Mouse (Mus musculus) neural tube, embryonic 15.5 days (tissue): Measurements from ENCODE around the gene BC107364. TPM values are rescaled to one million over a fixed set of nuclear protein-coding genes. Genes with fewer than 3 reads are reported as not detected.
"Not testable (repeated sequence)": the region's sequence is repeated elsewhere in the genome, so short reads cannot be mapped to it uniquely, and the experiment has no call there.

Source experiments
- ATAC-seq: fragments of 200-750 bp; cut with Nextera tagmentation; 2 replicates; pipeline ENCODE4 v1.8.0; 2017; ENCODE audit warnings: mild to moderate bottlenecking, moderate TSS enrichment, moderate library complexity; ENCODE audit not compliant: low FRiP score
- H3K27ac ChIP-seq: fragments of 300-500 bp; sonication (generic); replicated peaks from 2 replicates; pipeline ENCODE4 v1.5.1; 2015; ENCODE audit warnings: mild to moderate bottlenecking, inconsistent platforms
- H3K27me3 ChIP-seq: fragments of 300-500 bp; sonication (generic); replicated peaks from 2 replicates; pipeline ENCODE4 v1.6.1; 2015; ENCODE audit warnings: inconsistent platforms
- H3K36me3 ChIP-seq: fragments of 300-500 bp; sonication (generic); 2 replicates; pipeline ENCODE4 v1.6.1; 2015; ENCODE audit warnings: inconsistent platforms
- H3K4me1 ChIP-seq: fragments of 300-500 bp; sonication (generic); 2 replicates; pipeline ENCODE4 v1.6.1; 2015; ENCODE audit warnings: inconsistent platforms
- H3K4me2 ChIP-seq: fragments of 300-500 bp; sonication (generic); 2 replicates; pipeline ENCODE4 v1.6.1; 2015; ENCODE audit warnings: inconsistent platforms, mild to moderate bottlenecking, moderate library complexity
- H3K4me3 ChIP-seq: fragments of 300-500 bp; sonication (generic); replicated peaks from 2 replicates; pipeline ENCODE4 v1.5.1; 2015; ENCODE audit warnings: mild to moderate bottlenecking, inconsistent platforms
- H3K9ac ChIP-seq: fragments of 300-500 bp; sonication (generic); replicated peaks from 2 replicates; pipeline ENCODE4 v1.6.1; 2015; ENCODE audit warnings: mild to moderate bottlenecking, inconsistent platforms
- H3K9me3 ChIP-seq: fragments of 300-500 bp; sonication (generic); replicated peaks from 2 replicates; pipeline ENCODE4 v1.6.1; 2016; ENCODE audit warnings: inconsistent platforms
- WGBS: fragments of 180-500 bp; shearing (Covaris S2); methylation state at CpG from one replicate; pipeline ENCODE4 v1.1.7; 2015; ENCODE audit warnings: mixed read lengths; 5-methylcytosine and 5-hydroxymethylcytosine counted together
- polyA plus RNA-seq: library from polyadenylated mRNA; unstranded; fragments of >200 nt; fragmentation: Nextera tagmentation; extraction: Ambion mirVana; gene quantifications from 2 replicates; pipeline ENCODE4 v1.2.1, GENCODE M21; 2015

Gene BC107364
- polyA plus RNA-seq, 1 experiment from 2014 or later, result not detected

GRCm38 (mm10) chr3:96417850-96418815, 34.0 kb downstream of the BC107364 start:
- H3K4me3 ChIP-seq, result no peak overlapping the region
- no peaks in the 10 kb centered on the region for H3K9me3 ChIP-seq
- H3K4me1 ChIP-seq, result peaks cover 3% of the 10 kb centered on the region; the same call in 1 of the 2 replicates
- 70% methylated on average over 7 of the region's 7 CpGs for WGBS
- no peaks in the 10 kb centered on the region for H3K27me3 ChIP-seq
- no peak overlapping the region for H3K9ac ChIP-seq
- no peaks in the 10 kb centered on the region for H3K36me3 ChIP-seq
- H3K27ac ChIP-seq, result no peak overlapping the region
- ATAC-seq, result no peak
- H3K4me2 ChIP-seq, result no peak overlapping the region

GRCm38 (mm10) chr3:96416595-96416994, 35.5 kb downstream of the BC107364 start:
- Histone ChIP-seq H3K9ac (no peak overlapping the region), H3K4me2 (no peak overlapping the region), H3K27ac (no peak overlapping the region), H3K27me3 (0 out of 2 replicates have a peak, but pooled peaks cover under 1% of the 10 kb centered on the region), H3K9me3 (no peaks in the 10 kb centered on the region), H3K36me3 (no peaks in the 10 kb centered on the region), H3K4me3 (no peak overlapping the region), H3K4me1 (peaks cover 3% of the 10 kb centered on the region; the same call in 1 of the 2 replicates)
- no peak for ATAC-seq
- 94% methylated on average over 6 of the region's 6 CpGs for whole genome bisulfite sequencing

GRCm38 (mm10) chr3:96416056-96416455, 36.0 kb downstream of the BC107364 start:
- Histone ChIP-seq H3K27me3 (peaks cover 6% of the 10 kb centered on the region), H3K4me1 (peaks cover 3% of the 10 kb centered on the region; the same call in 1 of the 2 replicates), H3K9me3 (no peaks in the 10 kb centered on the region), H3K36me3 (no peaks in the 10 kb centered on the region), H3K9ac (no peak overlapping the region), H3K4me3 (no peak overlapping the region), H3K27ac (no peak overlapping the region), H3K4me2 (no peak overlapping the region)
- WGBS, result 97% methylated on average over 2 of the region's 2 CpGs
- no peak for ATAC-seq

GRCm38 (mm10) chr3:96414951-96415327, 37.2 kb downstream of the BC107364 start:
- 0 out of 2 replicates have a peak, but pooled peaks have one; percentile 3 for ATAC-seq
- WGBS, result 38% methylated on average over 7 of the region's 7 CpGs
- peaks cover 3% of the 10 kb centered on the region; the same call in 1 of the 2 replicates for H3K4me1 ChIP-seq
- no peaks in the 10 kb centered on the region for H3K9me3 ChIP-seq
- peak overlapping the region; percentile 88 for H3K4me2 ChIP-seq
- peaks cover 17% of the 10 kb centered on the region for H3K27me3 ChIP-seq
- peak overlapping the region; percentile 64 for H3K4me3 ChIP-seq
- H3K9ac ChIP-seq, result no peak overlapping the region; the same call in 1 of the 2 replicates
- no peaks in the 10 kb centered on the region for H3K36me3 ChIP-seq
- peak overlapping the region; percentile 87; the same call in 1 of the 2 replicates for H3K27ac ChIP-seq

GRCm38 (mm10) chr3:96414126-96414950, 37.8 kb downstream of the BC107364 start:
- Histone ChIP-seq H3K4me1 (peaks cover 8% of the 10 kb centered on the region; the same call in 1 of the 2 replicates), H3K27ac (peak overlapping the region; percentile 87), H3K27me3 (peaks cover 23% of the 10 kb centered on the region), H3K36me3 (no peaks in the 10 kb centered on the region), H3K9ac (peak overlapping the region; percentile 81), H3K4me3 (peak overlapping the region; percentile 64), H3K9me3 (no peaks in the 10 kb centered on the region), H3K4me2 (peak overlapping the region; percentile 88)
- ATAC-seq, result peak; percentile 92
- whole genome bisulfite sequencing, result under 1% methylated on average over 64 of the region's 64 CpGs

GRCm38 (mm10) chr3:96413581-96414125, 38.5 kb downstream of the BC107364 start:
- no peak for ATAC-seq
- H3K36me3 ChIP-seq, result no peaks in the 10 kb centered on the region
- H3K4me1 ChIP-seq, result peaks cover 8% of the 10 kb centered on the region; the same call in 1 of the 2 replicates
- 56% methylated on average over 9 of the region's 9 CpGs for WGBS
- H3K9me3 ChIP-seq, result no peaks in the 10 kb centered on the region
- peak overlapping the region; percentile 64 for H3K4me3 ChIP-seq
- H3K4me2 ChIP-seq, result peak overlapping the region; percentile 88
- peak overlapping the region; percentile 81; the same call in 1 of the 2 replicates for H3K9ac ChIP-seq
- no peak overlapping the region; the same call in 1 of the 2 replicates for H3K27ac ChIP-seq
- peaks cover 29% of the 10 kb centered on the region for H3K27me3 ChIP-seq

- Histone ChIP-seq H3K9me3 (no peaks in the 10 kb centered on the region), H3K4me3 (no peak overlapping the region), H3K9ac (no peak overlapping the region), H3K4me1 (peaks cover 8% of the 10 kb centered on the region; the same call in 1 of the 2 replicates), H3K27ac (no peak overlapping the region), H3K36me3 (no peaks in the 10 kb centered on the region), H3K4me2 (no peak overlapping the region), H3K27me3 (peaks cover 39% of the 10 kb centered on the region)
- no peak for ATAC-seq
- 86% methylated on average over 3 of the region's 3 CpGs for WGBS
These were observed 40.3 kb downstream of the BC107364 start for GRCm38 (mm10) chr3:96411821-96412220.

GRCm38 (mm10) chr3:96410966-96411365, 41.1 kb downstream of the BC107364 start:
- H3K9me3 ChIP-seq, result no peaks in the 10 kb centered on the region
- no peak overlapping the region for H3K27ac ChIP-seq
- no peak for ATAC-seq
- H3K4me1 ChIP-seq, result peaks cover 8% of the 10 kb centered on the region; the same call in 1 of the 2 replicates
- no peak overlapping the region for H3K9ac ChIP-seq
- no peaks in the 10 kb centered on the region for H3K36me3 ChIP-seq
- H3K4me3 ChIP-seq, result no peak overlapping the region
- H3K4me2 ChIP-seq, result no peak overlapping the region
- WGBS, result 88% methylated on average over 5 of the region's 5 CpGs
- H3K27me3 ChIP-seq, result peaks cover 45% of the 10 kb centered on the region

- peaks cover 56% of the 10 kb centered on the region for H3K27me3 ChIP-seq
- H3K9ac ChIP-seq, result no peak overlapping the region
- H3K4me3 ChIP-seq, result no peak overlapping the region; the same call in 1 of the 2 replicates
- H3K4me1 ChIP-seq, result peaks cover 8% of the 10 kb centered on the region; the same call in 1 of the 2 replicates
- H3K36me3 ChIP-seq, result no peaks in the 10 kb centered on the region
- no peak for ATAC-seq
- no peak overlapping the region for H3K27ac ChIP-seq
- 3% methylated on average over 31 of the region's 31 CpGs for WGBS
- H3K4me2 ChIP-seq, result peak overlapping the region; percentile 34
- no peaks in the 10 kb centered on the region for H3K9me3 ChIP-seq
These were observed 42.3 kb downstream of the BC107364 start for GRCm38 (mm10) chr3:96409701-96410246.

- ATAC-seq, H3K9ac ChIP-seq, H3K27ac ChIP-seq, H3K36me3 ChIP-seq, H3K9me3 ChIP-seq, H3K4me3 ChIP-seq, H3K4me2 ChIP-seq, H3K4me1 ChIP-seq: not testable (repeated sequence)
- WGBS, result 92% methylated on average over 10 of the region's 10 CpGs
- H3K27me3 ChIP-seq, result peaks cover 72% of the 10 kb centered on the region
These were observed 44.0 kb downstream of the BC107364 start for GRCm38 (mm10) chr3:96408111-96408510.
